In the genomic region with DNA sequence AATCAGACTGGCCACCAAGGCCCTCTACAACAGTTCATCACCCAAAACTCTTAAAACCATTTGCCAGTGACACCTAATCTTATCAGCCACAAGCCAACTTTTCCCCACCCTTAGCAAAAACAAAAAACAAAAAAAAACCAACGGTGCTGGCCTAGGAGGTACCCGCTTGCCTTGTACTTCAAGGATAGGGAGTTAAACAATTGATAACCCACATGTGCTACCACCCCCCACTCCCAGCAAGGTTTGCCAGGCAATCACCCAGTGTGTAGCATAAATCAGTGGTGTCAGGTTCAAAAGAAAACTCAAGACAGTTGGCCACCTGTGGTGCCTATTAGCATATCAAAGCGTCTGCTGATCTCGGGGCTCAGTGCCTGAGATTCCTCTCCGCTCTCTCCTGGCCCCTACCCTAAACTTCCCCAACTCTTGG, we compare ENCODE assay signal across 8 mouse cellular contexts. TPM values are rescaled to one million over a fixed set of nuclear protein-coding genes. Genes with fewer than 3 reads are reported as not detected.
A peak's percentile ranks its signal among the peaks of the same experiment; 100 is the strongest.
DNase-seq lines count a peak whose midpoint lies in the region; ATAC-seq lines count a peak whose summit lies in the region.

No protein-coding gene starts in this region.

- no peaks in the 10 kb centered on the region for H3K9me3 ChIP-seq in lung, embryonic 15.5 days
- H3K9me3 ChIP-seq in neural tube, embryonic 15.5 days (replicated peaks): no peaks in the 10 kb centered on the region

- WGBS in lung, embryonic 15.5 days: 51% methylated on average over 5 of the region's 5 CpGs
- 20% methylated on average over 5 of the region's 5 CpGs for WGBS in neural tube, embryonic 15.5 days

- peak overlapping the region; percentile 98; the same call in 1 of the 2 replicates for H3K27ac ChIP-seq in lung, embryonic 15.5 days
- H3K27ac ChIP-seq in neural tube, embryonic 15.5 days (replicated peaks): peak overlapping the region; percentile 96; the same call in 1 of the 2 replicates

- peaks cover 16% of the 10 kb centered on the region for H3K4me1 ChIP-seq in lung, embryonic 15.5 days
- H3K4me1 ChIP-seq in neural tube, embryonic 15.5 days: peaks cover 16% of the 10 kb centered on the region; the same call in 1 of the 2 replicates

- H3K4me3 ChIP-seq in lung, embryonic 15.5 days: no peak overlapping the region
- H3K4me3 ChIP-seq in neural tube, embryonic 15.5 days (replicated peaks): 0 out of 2 replicates have a peak overlapping the region, but pooled peaks have one; percentile 65

- no peak for ATAC-seq in cerebellum, adult (ENCODE audit: insufficient number of reproducible peaks, low FRiP score, low TSS enrichment)
- ATAC-seq in lung, embryonic 15.5 days (ENCODE audit: borderline replicate concordance, extremely low read depth, low FRiP score, low TSS enrichment): no peak
- ATAC-seq in neural tube, embryonic 15.5 days (ENCODE audit: low FRiP score): no peak
- ATAC-seq in CD4-positive, CD25-positive, alpha-beta regulatory T cell, adult 4 months: no peak

- H3K36me3 ChIP-seq in lung, embryonic 15.5 days: no peaks in the 10 kb centered on the region
- no peaks in the 10 kb centered on the region for H3K36me3 ChIP-seq in neural tube, embryonic 15.5 days

- no peaks in the 10 kb centered on the region for H3K27me3 ChIP-seq in lung, embryonic 15.5 days
- no peaks in the 10 kb centered on the region for H3K27me3 ChIP-seq in neural tube, embryonic 15.5 days (replicated peaks)

- DNase-seq in cerebellum, adult 11-12 months: peak; percentile 51
- no peak for DNase-seq in lung, postnatal 10 days
- DNase-seq in liver: peak; percentile 47
- no peak for DNase-seq in frontal cortex, postnatal 25 days (ENCODE audit: low spot score in 2 of 2)

- no peak overlapping the region for H3K9ac ChIP-seq in lung, embryonic 15.5 days
- no peak overlapping the region for H3K9ac ChIP-seq in neural tube, embryonic 15.5 days (replicated peaks)

- H3K4me2 ChIP-seq in lung, embryonic 15.5 days: peak overlapping the region; percentile 88; the same call in 1 of the 2 replicates
- H3K4me2 ChIP-seq in neural tube, embryonic 15.5 days: peak overlapping the region; percentile 86

RNA-seq across cellular contexts. Expression of gene Scd2, which starts 27.6 kb away (rescaled TPM):
- 210 and 224 TPM in 2 replicates for polyA plus RNA-seq in lung, embryonic 15.5 days (2015; fragmentation: Nextera tagmentation; extraction: Ambion mirVana)
- 256 and 264 TPM in 2 replicates for polyA plus RNA-seq in neural tube, embryonic 15.5 days (2015; fragmentation: Nextera tagmentation; extraction: Ambion mirVana)
- polyA plus RNA-seq in CD4-positive, CD25-positive, alpha-beta regulatory T cell, adult 4 months (2017; shearing (Covaris generic)): 10 to 100 TPM; 40.3 to 46.7 TPM

Comparison
In these comparisons a context has a peak if more than half of its experiments do, and no peak if none do; other contexts are left out.
1. DNase-seq: peak in cerebellum, adult 11-12 months (single experiment) and liver (single experiment); none in lung, postnatal 10 days (single experiment) and frontal cortex, postnatal 25 days (0 of 2).